Mouse (Mus musculus) midbrain, embryonic 15.5 days (tissue): Measurements from ENCODE around the gene Ercc6l. TPM values are rescaled to one million over a fixed set of nuclear protein-coding genes. Genes with fewer than 3 reads are reported as not detected.

Experiments used
- ATAC-seq: fragments of 200-750 bp; cut with Nextera tagmentation; replicated peaks from 2 replicates; pipeline ENCODE4 v1.8.0; 2017; ENCODE audit warnings: moderate TSS enrichment
- H3K27ac ChIP-seq: fragments of 300-500 bp; sonication (generic); 2 replicates; pipeline ENCODE4 v1.5.1; 2015; ENCODE audit warnings: mild to moderate bottlenecking, inconsistent platforms
- H3K27me3 ChIP-seq: fragments of 300-500 bp; sonication (generic); replicated peaks from 2 replicates; pipeline ENCODE4 v1.6.1; 2015; ENCODE audit warnings: inconsistent platforms
- H3K36me3 ChIP-seq: fragments of 300-500 bp; sonication (generic); replicated peaks from 2 replicates; pipeline ENCODE4 v1.6.1; 2015; ENCODE audit warnings: inconsistent platforms
- H3K4me1 ChIP-seq: fragments of 300-500 bp; sonication (generic); 2 replicates; pipeline ENCODE4 v1.6.1; 2015; ENCODE audit warnings: inconsistent platforms
- H3K4me2 ChIP-seq: fragments of 300-500 bp; sonication (generic); 2 replicates; pipeline ENCODE4 v1.6.1; 2015; ENCODE audit warnings: inconsistent platforms, mild to moderate bottlenecking, moderate library complexity
- H3K4me3 ChIP-seq: fragments of 300-500 bp; sonication (generic); 2 replicates; pipeline ENCODE4 v1.5.1; 2015; ENCODE audit warnings: mild to moderate bottlenecking, inconsistent platforms
- H3K9ac ChIP-seq: fragments of 300-500 bp; sonication (generic); 2 replicates; pipeline ENCODE4 v1.6.1; 2015; ENCODE audit warnings: mild to moderate bottlenecking, inconsistent platforms
- H3K9me3 ChIP-seq: fragments of 300-500 bp; sonication (generic); 2 replicates; pipeline ENCODE4 v1.6.1; 2016; ENCODE audit warnings: inconsistent platforms
- WGBS: fragments of 180-500 bp; shearing (Covaris S2); methylation state at CpG from one replicate; pipeline ENCODE4 v1.1.7; 2015; ENCODE audit warnings: mixed read lengths; 5-methylcytosine and 5-hydroxymethylcytosine counted together
- polyA plus RNA-seq: library from polyadenylated mRNA; unstranded; fragments of >200 nt; fragmentation: Nextera tagmentation; extraction: Ambion mirVana; gene quantifications from 2 replicates; pipeline ENCODE4 v1.2.1, GENCODE M21; 2015

The Ercc6l gene
- polyA plus RNA-seq, 1 experiment from 2014 or later = 1.6 TPM

- Histone ChIP-seq H3K36me3 (no peaks in the 10 kb centered on the region), H3K9me3 (no peaks in the 10 kb centered on the region), H3K9ac (no peak overlapping the region), H3K4me2 (no peak overlapping the region), H3K4me1 (no peaks in the 10 kb centered on the region), H3K27me3 (0 out of 2 replicates have a peak, but pooled peaks cover 3% of the 10 kb centered on the region), H3K4me3 (no peak overlapping the region), H3K27ac (no peak overlapping the region)
- no peak for ATAC-seq
- WGBS = 64% methylated on average over 7 of the region's 7 CpGs
Measured at GRCm38 (mm10) chrX:102094381-102094904, 62.4 kb downstream of the Ercc6l start.

Other genes starting within 250 kb of the Ercc6l start
- gene Rtl5, start 85.8 kb downstream of the Ercc6l start, polyA plus RNA-seq = 9.4 and 11.6 TPM in 2 replicates
- gene Pin4, start 37.6 kb downstream of the Ercc6l start, polyA plus RNA-seq = 63.9 and 71.5 TPM in 2 replicates
- gene Rps4x, start 32.3 kb upstream of the Ercc6l start, polyA plus RNA-seq = 336 and 343 TPM in 2 replicates
- gene Cited1, start 95.1 kb upstream of the Ercc6l start, polyA plus RNA-seq = 10.8 and 11.7 TPM in 2 replicates